Mouse (Mus musculus): ENCODE data around the gene Kif2a. TPM values are rescaled to one million over a fixed set of nuclear protein-coding genes. Genes with fewer than 3 reads are reported as not detected.
A peak's percentile ranks its signal among the peaks of the same experiment; 100 is the strongest.

The Kif2a gene
- polyA plus RNA-seq, 1 experiment from 2014 or later = 17.0 TPM

DNA sequence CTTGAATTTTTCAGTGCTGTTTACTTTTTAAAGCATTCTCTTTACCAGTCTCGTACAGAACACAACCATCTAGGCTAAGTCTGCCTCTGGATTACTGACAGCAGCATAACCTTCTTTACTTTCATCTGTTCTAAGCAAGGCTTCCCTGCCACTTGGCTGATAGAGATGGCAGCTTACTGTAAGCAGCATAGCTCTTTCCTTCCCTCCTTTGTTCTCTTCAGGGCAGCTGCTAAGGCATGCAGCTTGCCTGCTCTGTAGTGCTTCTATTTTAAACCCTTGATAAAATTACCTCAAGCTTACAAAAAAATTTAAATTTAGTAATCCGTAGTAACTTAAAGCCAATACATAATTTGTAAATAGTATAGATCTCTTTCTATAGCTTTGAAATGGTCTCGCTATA lies 67.0 kb downstream of the Kif2a start:
- Histone ChIP-seq H3K9me3 (replicated peaks) (no peaks in the 10 kb centered on the region), H3K27me3 (no peaks in the 10 kb centered on the region), H3K9ac (peak overlapping the region; percentile 38; the same call in 1 of the 2 replicates), H3K4me2 (no peak overlapping the region), H3K4me1 (replicated peaks) (peaks cover 6% of the 10 kb centered on the region; the same call in 1 of the 2 replicates), H3K4me3 (no peak overlapping the region), H3K27ac (peak overlapping the region; percentile 80), H3K36me3 (peaks cover 52% of the 10 kb centered on the region)
- no peak for ATAC-seq (replicated peaks; ENCODE audit: insufficient number of reproducible peaks, insufficient read depth, low FRiP score, low read depth)
- WGBS = 63% methylated on average over 3 of the region's 3 CpGs

DNA sequence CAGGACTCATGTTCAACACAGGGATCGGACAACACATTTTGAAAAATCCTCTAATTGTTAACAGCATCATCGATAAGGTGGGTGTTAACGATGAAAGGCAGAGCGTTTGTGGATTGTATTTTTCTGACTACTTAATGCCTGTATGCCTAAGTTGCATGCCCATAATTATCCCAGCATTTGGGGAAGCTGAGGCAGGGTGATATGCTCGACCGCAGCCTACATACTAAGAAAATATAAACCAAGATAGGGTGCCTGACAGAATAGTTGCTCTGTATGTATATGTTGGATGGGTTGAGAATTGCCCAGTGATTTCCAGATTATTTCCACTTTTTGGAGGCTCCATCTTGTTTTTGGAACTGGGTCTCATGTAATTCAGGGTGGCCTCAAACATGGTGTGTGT lies 74.3 kb downstream of the Kif2a start:
- Histone ChIP-seq H3K27ac (no peak overlapping the region), H3K4me3 (peak overlapping the region; percentile 93), H3K4me2 (peak overlapping the region; percentile 66), H3K4me1 (replicated peaks) (peaks cover 15% of the 10 kb centered on the region), H3K36me3 (peaks cover 24% of the 10 kb centered on the region), H3K9ac (peak overlapping the region; percentile 96), H3K9me3 (replicated peaks) (no peaks in the 10 kb centered on the region), H3K27me3 (no peaks in the 10 kb centered on the region)
- 4% methylated on average over 6 of the region's 6 CpGs for WGBS
- no peak for ATAC-seq (replicated peaks; ENCODE audit: insufficient number of reproducible peaks, insufficient read depth, low FRiP score, low read depth)

DNA sequence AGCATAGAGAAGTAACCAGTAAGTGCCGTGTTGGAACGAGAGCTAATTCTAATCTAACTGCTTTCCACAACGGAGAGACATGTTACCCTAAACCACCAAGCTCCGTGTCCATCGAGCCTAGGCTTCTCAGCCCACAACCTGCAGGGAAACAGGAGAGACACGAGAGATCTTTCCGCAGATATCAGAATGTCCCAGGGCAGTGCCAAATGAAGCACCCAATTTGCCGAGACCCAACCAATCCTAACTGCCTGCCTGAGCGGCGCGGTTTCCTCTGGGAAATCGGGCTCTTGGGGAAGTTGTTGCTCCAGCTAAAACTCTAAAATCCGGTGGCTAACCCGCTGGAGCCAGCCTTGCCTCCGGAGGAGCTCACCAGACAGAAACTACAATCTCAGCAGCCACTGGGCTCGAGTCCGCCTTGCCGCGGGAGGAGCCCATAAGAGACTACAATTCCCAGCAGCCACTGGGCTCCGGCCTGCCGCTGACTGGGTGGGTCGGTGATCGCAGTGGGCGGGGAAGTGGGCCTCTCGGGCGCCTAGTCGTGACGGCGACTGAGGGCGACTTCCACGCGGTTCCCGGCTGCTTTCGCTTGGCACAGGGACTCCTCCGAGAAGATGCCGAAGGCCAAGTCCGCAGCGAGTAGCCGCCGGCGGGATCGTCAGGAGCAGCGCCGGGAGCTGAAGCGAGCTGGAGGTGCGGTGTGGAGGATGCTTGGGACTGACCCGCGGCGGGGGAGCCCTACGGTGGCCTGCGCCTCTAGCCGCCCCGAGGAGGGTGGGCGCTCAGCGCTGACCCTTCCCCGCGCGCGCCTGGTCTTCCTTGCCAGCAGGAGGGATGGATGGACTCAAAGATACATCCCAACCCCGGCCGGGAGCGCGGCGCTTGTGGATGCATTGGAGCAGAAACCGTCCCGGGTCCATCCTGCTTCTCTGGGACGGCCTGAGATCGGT lies 75.1 kb downstream of the Kif2a start, which contains the start of gene Dimt1:
TSS of gene Dimt1 (plus strand) at position 534 of the 947 bp plus-strand sequence.
- ATAC-seq (replicated peaks; ENCODE audit: insufficient number of reproducible peaks, insufficient read depth, low FRiP score, low read depth) = peak; percentile 100
- H3K4me1 ChIP-seq (replicated peaks) = peaks cover 15% of the 10 kb centered on the region
- WGBS = under 1% methylated on average over 68 of the region's 68 CpGs

DNA sequence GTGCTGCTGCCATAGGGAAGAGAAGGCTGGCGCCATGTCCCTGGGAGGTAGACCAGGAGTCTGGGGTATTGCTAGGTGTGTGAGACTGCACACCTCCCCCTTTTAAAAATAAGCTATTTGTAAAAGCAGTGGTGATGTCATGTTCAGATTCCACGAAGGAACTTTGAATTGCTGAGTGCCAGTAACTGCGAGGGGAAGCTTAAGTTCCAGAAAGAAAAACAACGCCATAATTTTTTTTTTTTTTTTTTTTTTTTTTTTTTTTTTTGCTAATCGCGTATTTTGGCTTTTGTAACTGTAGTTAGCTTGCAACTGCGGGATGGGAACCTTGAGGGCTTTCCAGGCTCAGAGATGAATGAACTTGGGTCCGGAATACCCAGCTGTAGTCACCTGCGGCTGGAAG lies 76.4 kb downstream of the Kif2a start:
- H3K27ac ChIP-seq = no peak overlapping the region
- H3K4me1 ChIP-seq (replicated peaks) = peaks cover 15% of the 10 kb centered on the region
- WGBS = 72% methylated on average over 9 of the region's 9 CpGs
- H3K9ac ChIP-seq = no peak overlapping the region
- no peak overlapping the region for H3K4me2 ChIP-seq
- no peaks in the 10 kb centered on the region; the same call in 1 of the 2 replicates for H3K9me3 ChIP-seq (replicated peaks)
- no peaks in the 10 kb centered on the region for H3K27me3 ChIP-seq
- ATAC-seq (replicated peaks; ENCODE audit: insufficient number of reproducible peaks, insufficient read depth, low FRiP score, low read depth) = no peak
- no peak overlapping the region for H3K4me3 ChIP-seq
- peaks cover 11% of the 10 kb centered on the region for H3K36me3 ChIP-seq

More for the DNA sequence above, 75.1 kb downstream of the Kif2a start, which contains the start of gene Dimt1:
- H3K4me3 ChIP-seq = peak within 1 kb of the TSS; percentile 93
- no peaks in the 10 kb centered on the region for H3K9me3 ChIP-seq (replicated peaks)
- H3K27me3 ChIP-seq = no peaks in the 10 kb centered on the region
- H3K27ac ChIP-seq = peak within 1 kb of the TSS; percentile 90
- peak within 1 kb of the TSS; percentile 66 for H3K4me2 ChIP-seq
- H3K36me3 ChIP-seq = peaks cover 17% of the 10 kb centered on the region
- H3K9ac ChIP-seq = peak within 1 kb of the TSS; percentile 96

DNA sequence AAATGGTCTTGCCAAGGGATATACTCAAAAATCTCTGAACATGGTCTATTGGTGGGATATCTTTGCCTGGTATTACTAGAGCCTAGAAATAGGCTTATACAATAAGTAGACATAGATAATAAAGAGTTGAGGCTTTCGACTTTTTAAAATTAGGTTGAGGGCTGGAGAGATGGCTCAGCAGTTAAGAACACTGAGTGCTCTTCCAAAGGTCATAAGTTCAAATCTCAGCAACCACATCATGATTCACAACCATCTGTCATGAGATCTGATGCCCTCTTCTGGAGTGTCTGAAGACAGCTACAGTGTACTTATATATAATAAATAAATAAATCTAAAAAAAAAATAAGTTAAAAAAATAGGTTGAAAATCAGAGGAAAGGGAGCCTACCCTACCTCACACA lies 79.2 kb downstream of the Kif2a start:
- ATAC-seq (replicated peaks; ENCODE audit: insufficient number of reproducible peaks, insufficient read depth, low FRiP score, low read depth) = no peak
- Histone ChIP-seq H3K9me3 (replicated peaks) (no peaks in the 10 kb centered on the region; the same call in 1 of the 2 replicates), H3K9ac (no peak overlapping the region), H3K4me2 (no peak overlapping the region), H3K27me3 (no peaks in the 10 kb centered on the region), H3K4me3 (no peak overlapping the region), H3K4me1 (replicated peaks) (peaks cover 3% of the 10 kb centered on the region), H3K36me3 (no peaks in the 10 kb centered on the region), H3K27ac (no peak overlapping the region)
- 82% methylated on average over 1 of the region's 1 CpGs for WGBS

DNA sequence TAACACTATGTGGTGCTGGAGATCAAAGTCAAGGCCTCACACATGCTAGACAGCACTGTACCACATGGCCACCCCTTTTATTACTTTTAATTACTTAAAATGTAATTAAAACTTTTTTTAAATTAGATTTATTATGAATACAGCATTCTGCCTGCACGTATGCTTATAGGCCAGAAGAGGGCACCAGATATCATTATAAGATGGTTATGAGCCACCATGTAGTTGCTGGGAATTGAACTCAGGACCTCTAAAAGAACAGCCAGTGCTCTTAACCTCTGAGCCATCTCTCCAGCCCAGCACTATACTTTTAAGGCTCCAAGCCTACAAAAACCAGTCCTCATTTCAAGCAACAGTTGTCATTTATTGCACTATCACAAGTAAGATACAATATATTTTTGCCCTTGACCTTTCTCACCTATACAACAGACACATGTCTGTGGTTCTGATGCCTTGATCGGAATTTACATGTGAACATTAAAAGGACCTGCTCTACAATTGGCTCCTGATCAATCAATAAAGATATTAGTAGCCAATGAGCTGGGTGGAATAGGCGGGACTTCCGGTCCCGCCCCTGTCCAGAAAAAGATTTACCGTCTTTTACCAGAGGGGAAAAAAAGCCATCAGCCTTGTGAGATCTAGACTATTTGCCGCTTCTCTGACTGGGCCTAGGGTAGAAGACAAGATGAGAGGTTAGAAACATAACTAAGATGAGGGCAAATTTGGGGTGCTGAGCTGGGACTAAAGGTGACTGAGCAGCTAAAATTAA lies 80.5 kb downstream of the Kif2a start:
- ATAC-seq (replicated peaks; ENCODE audit: insufficient number of reproducible peaks, insufficient read depth, low FRiP score, low read depth) = no peak
- H3K4me1 ChIP-seq (replicated peaks) = peaks cover 5% of the 10 kb centered on the region
- no peaks in the 10 kb centered on the region for H3K27me3 ChIP-seq
- no peak overlapping the region for H3K4me2 ChIP-seq
- WGBS = 24% methylated on average over 7 of the region's 7 CpGs
- H3K9me3 ChIP-seq (replicated peaks) = no peaks in the 10 kb centered on the region; the same call in 1 of the 2 replicates
- H3K27ac ChIP-seq = no peak overlapping the region
- no peaks in the 10 kb centered on the region for H3K36me3 ChIP-seq
- H3K9ac ChIP-seq = no peak overlapping the region
- H3K4me3 ChIP-seq = no peak overlapping the region

DNA sequence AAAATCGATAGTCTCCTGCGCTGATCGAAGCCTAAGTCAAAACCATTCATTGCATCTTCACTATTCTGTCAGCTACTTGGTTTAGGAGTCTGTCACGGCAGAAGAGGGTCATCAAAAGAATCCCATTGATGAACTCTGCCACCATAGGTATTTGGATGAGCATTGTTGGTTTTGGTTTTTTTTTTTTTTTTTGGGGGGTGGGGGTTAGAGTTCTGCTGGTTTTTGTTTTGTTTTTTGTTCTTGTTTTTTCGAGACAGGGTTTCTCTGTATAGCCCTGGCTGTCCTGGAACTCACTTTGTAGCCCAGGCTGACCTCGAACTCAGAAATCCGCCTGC lies 84.8 kb downstream of the Kif2a start:
- 23% methylated on average over 7 of the region's 7 CpGs for WGBS
- Histone ChIP-seq H3K27ac (0 out of 2 replicates have a peak overlapping the region, but pooled peaks have one; percentile 82), H3K27me3 (no peaks in the 10 kb centered on the region), H3K4me1 (replicated peaks) (peaks cover 14% of the 10 kb centered on the region), H3K4me2 (peak overlapping the region; percentile 69), H3K4me3 (peak overlapping the region; percentile 84), H3K36me3 (no peaks in the 10 kb centered on the region), H3K9me3 (replicated peaks) (no peaks in the 10 kb centered on the region; the same call in 1 of the 2 replicates), H3K9ac (peak overlapping the region; percentile 84; the same call in 1 of the 2 replicates)
- no peak for ATAC-seq (replicated peaks; ENCODE audit: insufficient number of reproducible peaks, insufficient read depth, low FRiP score, low read depth)

DNA sequence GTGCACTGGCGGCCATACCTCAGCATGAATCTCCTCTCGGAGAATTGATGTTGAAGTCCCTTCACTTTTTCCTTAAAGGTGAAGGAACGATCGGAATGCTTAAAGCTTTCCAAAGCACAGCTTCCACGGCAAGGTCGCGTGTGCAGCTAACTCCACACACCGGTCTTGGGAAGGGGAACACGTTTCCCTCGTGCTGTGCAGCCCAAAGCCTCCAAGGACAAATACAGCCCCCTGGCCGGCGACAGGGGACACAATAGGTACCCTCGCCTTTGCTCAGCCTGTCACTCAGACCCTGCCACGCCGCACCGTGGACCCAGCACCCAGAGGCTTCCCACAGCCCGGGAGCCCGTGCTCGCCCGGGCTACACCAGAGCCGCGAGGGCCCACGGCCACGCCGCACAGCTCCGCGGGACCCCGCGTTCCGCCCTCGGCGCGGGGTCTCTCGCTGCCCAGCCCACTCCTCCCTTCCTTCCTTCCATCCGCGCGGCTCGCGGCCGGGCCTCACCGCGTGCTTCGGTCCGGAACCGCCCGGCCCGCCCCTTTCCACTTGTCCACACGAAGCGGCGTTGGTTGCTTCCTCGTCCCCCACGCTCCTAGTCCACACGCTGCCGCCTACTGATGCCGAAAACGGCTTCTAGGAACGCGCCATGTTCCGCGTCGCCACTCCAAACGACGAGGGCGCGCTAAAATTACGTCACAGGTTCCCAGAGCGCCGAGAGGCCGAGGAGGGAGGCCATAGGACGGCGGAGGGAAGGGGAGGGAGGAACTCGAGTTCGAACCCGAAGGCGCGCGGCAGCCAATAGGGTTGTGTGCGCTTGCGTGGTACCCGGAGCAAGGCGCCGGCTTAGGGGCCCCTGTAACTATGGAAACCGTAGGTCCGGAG lies 85.4 kb downstream of the Kif2a start, which contains the start of gene Ipo11:
TSS of gene Ipo11 (minus strand) at position 703 of the 882 bp plus-strand sequence.
- H3K27me3 ChIP-seq = no peaks in the 10 kb centered on the region
- WGBS = under 1% methylated on average over 84 of the region's 84 CpGs
- H3K4me2 ChIP-seq = peak within 1 kb of the TSS; percentile 69
- peak within 1 kb of the TSS; percentile 84 for H3K9ac ChIP-seq
- peaks cover 14% of the 10 kb centered on the region for H3K4me1 ChIP-seq (replicated peaks)
- H3K36me3 ChIP-seq = no peaks in the 10 kb centered on the region
- no peaks in the 10 kb centered on the region; the same call in 1 of the 2 replicates for H3K9me3 ChIP-seq (replicated peaks)
- ATAC-seq (replicated peaks; ENCODE audit: insufficient number of reproducible peaks, insufficient read depth, low FRiP score, low read depth) = peak; percentile 94
- peak within 1 kb of the TSS; percentile 82 for H3K27ac ChIP-seq
- peak within 1 kb of the TSS; percentile 84 for H3K4me3 ChIP-seq

DNA sequence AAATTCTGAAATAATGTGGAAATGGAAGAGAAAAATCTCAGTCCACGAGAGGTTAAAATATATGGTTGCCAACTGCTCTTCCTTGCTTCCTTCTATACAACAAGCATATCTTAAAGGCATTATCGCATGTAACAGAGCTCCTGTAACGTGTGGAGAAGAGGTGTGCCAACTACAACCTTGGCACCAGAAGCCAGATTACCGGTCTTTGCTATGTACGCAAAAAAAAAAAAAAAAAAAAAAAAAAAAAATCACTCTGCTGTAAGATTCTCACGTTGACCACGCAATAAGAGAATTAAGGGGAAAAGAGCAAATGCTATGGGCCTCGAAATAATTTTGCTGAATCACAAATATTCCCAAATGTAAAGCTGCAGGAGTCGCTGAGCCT lies 86.1 kb downstream of the Kif2a start:
- Histone ChIP-seq H3K4me1 (replicated peaks) (peaks cover 14% of the 10 kb centered on the region), H3K27me3 (no peaks in the 10 kb centered on the region), H3K4me2 (peak overlapping the region; percentile 69), H3K4me3 (peak overlapping the region; percentile 84), H3K36me3 (no peaks in the 10 kb centered on the region), H3K9me3 (replicated peaks) (no peaks in the 10 kb centered on the region), H3K27ac (peak overlapping the region; percentile 82), H3K9ac (peak overlapping the region; percentile 84)
- WGBS = 6% methylated on average over 9 of the region's 9 CpGs
- ATAC-seq (replicated peaks; ENCODE audit: insufficient number of reproducible peaks, insufficient read depth, low FRiP score, low read depth) = no peak

DNA sequence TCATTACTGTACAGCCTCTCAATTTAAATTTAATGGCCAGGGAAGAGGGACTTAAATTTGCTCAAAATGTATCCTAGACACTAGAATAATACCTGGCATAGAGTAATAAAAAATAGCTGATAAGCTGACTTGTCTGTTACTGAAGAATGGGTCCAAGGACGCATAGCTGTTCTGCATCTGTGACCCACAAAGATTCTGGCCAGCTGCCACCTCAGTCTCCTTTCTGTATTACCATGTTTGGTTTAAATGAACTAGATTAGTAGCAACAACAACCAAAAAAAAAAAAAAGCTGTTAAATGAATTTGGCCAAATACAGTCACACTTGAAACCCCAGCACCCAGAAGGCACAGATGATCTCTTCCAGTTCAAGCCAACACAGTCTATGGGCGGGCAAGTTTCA lies 92.7 kb downstream of the Kif2a start:
- Histone ChIP-seq H3K27ac (no peak overlapping the region), H3K27me3 (no peaks in the 10 kb centered on the region), H3K4me1 (replicated peaks) (peaks cover 4% of the 10 kb centered on the region; the same call in 1 of the 2 replicates), H3K9me3 (replicated peaks) (no peaks in the 10 kb centered on the region), H3K9ac (no peak overlapping the region), H3K36me3 (peaks cover 13% of the 10 kb centered on the region; the same call in 1 of the 2 replicates), H3K4me2 (no peak overlapping the region), H3K4me3 (no peak overlapping the region)
- no peak for ATAC-seq (replicated peaks; ENCODE audit: insufficient number of reproducible peaks, insufficient read depth, low FRiP score, low read depth)
- 71% methylated on average over 2 of the region's 2 CpGs for WGBS
